Mouse (Mus musculus) forebrain, embryonic 16.5 days (tissue): ENCODE measurements around the gene Iqcn. TPM values are rescaled to one million over a fixed set of nuclear protein-coding genes. Genes with fewer than 3 reads are reported as not detected.

Source experiments
- ATAC-seq: fragments of 200-750 bp; cut with Nextera tagmentation; 2 replicates; pipeline ENCODE4 v1.8.0; 2017; ENCODE audit warnings: mild to moderate bottlenecking, moderate library complexity
- H3K27ac ChIP-seq: fragments of 300-500 bp; sonication (generic); 2 replicates; pipeline ENCODE4 v1.5.1; 2014; ENCODE audit warnings: low read length, control low read depth
- H3K27me3 ChIP-seq: fragments of 300-500 bp; sonication (generic); replicated peaks from 2 replicates; pipeline ENCODE4 v1.6.1; 2014; ENCODE audit warnings: low read length; ENCODE audit not compliant: control insufficient read depth, insufficient read depth
- H3K36me3 ChIP-seq: fragments of 300-500 bp; sonication (generic); 2 replicates; pipeline ENCODE4 v1.6.1; 2014; ENCODE audit not compliant: control insufficient read depth, insufficient read depth
- H3K4me1 ChIP-seq: fragments of 300-500 bp; sonication (generic); replicated peaks from 2 replicates; pipeline ENCODE4 v1.6.1; 2014; ENCODE audit warnings: low read length; ENCODE audit not compliant: control insufficient read depth, insufficient read depth
- H3K4me2 ChIP-seq: fragments of 300-500 bp; sonication (generic); 2 replicates; pipeline ENCODE4 v1.6.1; 2014; ENCODE audit warnings: mild to moderate bottlenecking, low read length, control low read depth
- H3K4me3 ChIP-seq: fragments of 300-500 bp; sonication (generic); replicated peaks from 2 replicates; pipeline ENCODE4 v1.5.1; 2014; ENCODE audit warnings: mild to moderate bottlenecking, low read length, control low read depth
- H3K9ac ChIP-seq: fragments of 300-500 bp; sonication (generic); replicated peaks from 2 replicates; pipeline ENCODE4 v1.6.1; 2014; ENCODE audit warnings: low read depth, low read length, control low read depth
- H3K9me3 ChIP-seq: fragments of 300-500 bp; sonication (generic); 2 replicates; pipeline ENCODE4 v1.6.1; 2016; ENCODE audit warnings: low read length; ENCODE audit not compliant: control insufficient read depth
- WGBS: fragments of 180-500 bp; shearing (Covaris S2); extraction: QIAGEN DNeasy Blood & Tissue Kit; methylation state at CpG from one replicate; pipeline ENCODE4 v1.1.7; 2014; 5-methylcytosine and 5-hydroxymethylcytosine counted together
- polyA plus RNA-seq: library from polyadenylated mRNA; unstranded; fragments of >200 nt; fragmentation: Nextera tagmentation; extraction: Ambion mirVana; gene quantifications from 2 replicates; pipeline ENCODE4 v1.2.1, GENCODE M21; 2015

Iqcn gene
- polyA plus RNA-seq, 1 experiment from 2014 or later: 0.14 TPM

DNA sequence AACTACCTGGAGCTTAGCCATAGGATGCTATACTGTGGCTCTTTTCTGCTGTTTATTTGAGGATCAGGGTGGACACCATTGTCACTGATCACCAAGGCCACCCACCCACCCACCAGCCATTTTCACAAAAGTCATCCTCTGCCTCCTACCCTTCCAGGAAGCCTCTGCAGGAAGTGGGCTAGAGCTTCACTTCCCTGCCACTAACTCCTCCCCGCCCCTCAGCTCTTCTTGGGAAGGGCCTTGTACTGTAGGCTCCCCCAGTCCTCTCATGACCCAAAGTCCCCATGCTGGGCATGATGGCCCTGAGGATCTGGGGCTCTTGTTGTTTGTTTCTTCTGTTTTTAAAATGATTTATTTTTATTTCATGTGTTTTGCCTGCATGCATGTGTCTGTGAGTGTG is 27.9 kb upstream of the Iqcn start:
- no peak overlapping the region for H3K9ac ChIP-seq
- no peaks in the 10 kb centered on the region for H3K9me3 ChIP-seq
- no peak overlapping the region for H3K4me3 ChIP-seq
- H3K27ac ChIP-seq: no peak overlapping the region
- H3K27me3 ChIP-seq: no peaks in the 10 kb centered on the region
- no peaks in the 10 kb centered on the region for H3K36me3 ChIP-seq
- H3K4me2 ChIP-seq: no peak overlapping the region
- no peak for ATAC-seq
- WGBS: 86% methylated on average over 1 of the region's 1 CpGs
- H3K4me1 ChIP-seq: peaks cover 19% of the 10 kb centered on the region

DNA sequence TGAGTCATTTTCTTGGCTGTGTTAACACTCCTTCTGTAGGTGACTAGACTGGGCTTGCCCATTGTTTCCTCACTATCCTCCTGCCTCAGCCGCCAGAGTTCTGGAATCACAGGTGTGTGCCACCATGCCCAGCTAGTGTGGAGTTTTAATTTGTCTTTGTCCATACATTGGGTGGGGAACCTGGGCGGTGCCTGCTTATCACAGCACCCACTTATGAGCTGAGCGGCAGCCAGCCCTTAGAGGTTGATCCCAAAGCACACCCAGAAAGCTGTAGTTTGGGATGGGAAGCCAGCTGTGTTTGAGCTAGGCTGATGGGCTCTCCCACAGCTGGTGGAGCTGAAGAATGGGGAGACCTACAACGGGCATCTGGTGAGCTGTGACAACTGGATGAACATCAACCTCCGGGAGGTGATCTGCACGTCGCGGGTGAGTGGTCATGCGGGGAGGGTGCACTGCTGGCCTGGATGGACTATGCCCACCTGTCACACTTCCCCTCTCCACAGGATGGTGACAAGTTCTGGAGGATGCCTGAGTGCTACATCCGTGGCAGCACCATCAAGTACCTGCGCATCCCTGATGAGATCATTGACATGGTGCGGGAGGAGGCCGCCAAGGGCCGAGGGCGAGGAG is 25.7 kb upstream of the Iqcn start:
- Histone ChIP-seq H3K4me2 (no peak overlapping the region), H3K9ac (no peak overlapping the region), H3K27ac (no peak overlapping the region), H3K4me1 (peaks cover 15% of the 10 kb centered on the region), H3K27me3 (no peaks in the 10 kb centered on the region), H3K9me3 (no peaks in the 10 kb centered on the region), H3K4me3 (no peak overlapping the region), H3K36me3 (no peaks in the 10 kb centered on the region)
- no peak for ATAC-seq
- 92% methylated on average over 15 of the region's 15 CpGs for WGBS

- Histone ChIP-seq H3K9ac (no peak overlapping the region), H3K9me3 (no peaks in the 10 kb centered on the region), H3K36me3 (no peaks in the 10 kb centered on the region), H3K4me1 (peaks cover 12% of the 10 kb centered on the region), H3K27ac (no peak overlapping the region), H3K4me3 (no peak overlapping the region), H3K27me3 (no peaks in the 10 kb centered on the region), H3K4me2 (no peak overlapping the region)
- no peak for ATAC-seq
Observed at GRCm38 (mm10) chr8:70678679-70679078, 24.6 kb upstream of the Iqcn start.

DNA sequence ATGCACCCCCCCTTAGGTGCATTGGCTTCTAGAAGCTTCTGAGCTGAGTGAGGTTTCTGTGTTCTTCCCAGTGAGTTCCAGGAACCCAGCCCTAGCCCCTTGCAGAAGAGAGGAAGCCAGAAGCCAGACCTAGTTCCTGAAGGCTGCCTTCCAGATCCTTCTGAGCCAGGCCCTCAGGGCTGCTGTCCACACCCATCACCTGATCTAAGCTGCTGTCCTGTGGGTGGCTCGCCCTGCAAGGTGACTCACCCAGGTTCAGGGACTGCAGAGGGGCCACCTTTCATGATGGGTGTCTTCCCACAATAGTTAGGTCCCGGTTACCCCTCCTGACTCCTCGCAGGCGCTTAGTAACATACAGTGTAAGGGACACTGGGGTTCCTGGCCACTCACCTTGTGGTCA is 23.9 kb upstream of the Iqcn start:
- Histone ChIP-seq H3K27ac (no peak overlapping the region), H3K9me3 (no peaks in the 10 kb centered on the region), H3K27me3 (no peaks in the 10 kb centered on the region), H3K4me1 (peaks cover 5% of the 10 kb centered on the region), H3K4me2 (no peak overlapping the region), H3K4me3 (no peak overlapping the region), H3K9ac (no peak overlapping the region), H3K36me3 (no peaks in the 10 kb centered on the region)
- ATAC-seq: no peak
- WGBS: 92% methylated on average over 4 of the region's 4 CpGs

GRCm38 (mm10) chr8:70680039-70680438 is 23.2 kb upstream of the Iqcn start:
- Histone ChIP-seq H3K9me3 (no peaks in the 10 kb centered on the region), H3K4me2 (no peak overlapping the region), H3K27ac (no peak overlapping the region), H3K27me3 (no peaks in the 10 kb centered on the region), H3K4me1 (no peaks in the 10 kb centered on the region), H3K9ac (no peak overlapping the region), H3K36me3 (no peaks in the 10 kb centered on the region), H3K4me3 (no peak overlapping the region)
- WGBS: 84% methylated on average over 3 of the region's 3 CpGs
- ATAC-seq: no peak

- H3K27me3 ChIP-seq: no peaks in the 10 kb centered on the region
- WGBS: 69% methylated on average over 3 of the region's 3 CpGs
- no peak overlapping the region for H3K27ac ChIP-seq
- H3K36me3 ChIP-seq: no peaks in the 10 kb centered on the region
- H3K9me3 ChIP-seq: no peaks in the 10 kb centered on the region
- H3K4me2 ChIP-seq: no peak overlapping the region
- no peak overlapping the region for H3K4me3 ChIP-seq
- no peak for ATAC-seq
- no peak overlapping the region for H3K9ac ChIP-seq
- H3K4me1 ChIP-seq: no peaks in the 10 kb centered on the region
Observed at GRCm38 (mm10) chr8:70681410-70681809, 21.8 kb upstream of the Iqcn start.

DNA sequence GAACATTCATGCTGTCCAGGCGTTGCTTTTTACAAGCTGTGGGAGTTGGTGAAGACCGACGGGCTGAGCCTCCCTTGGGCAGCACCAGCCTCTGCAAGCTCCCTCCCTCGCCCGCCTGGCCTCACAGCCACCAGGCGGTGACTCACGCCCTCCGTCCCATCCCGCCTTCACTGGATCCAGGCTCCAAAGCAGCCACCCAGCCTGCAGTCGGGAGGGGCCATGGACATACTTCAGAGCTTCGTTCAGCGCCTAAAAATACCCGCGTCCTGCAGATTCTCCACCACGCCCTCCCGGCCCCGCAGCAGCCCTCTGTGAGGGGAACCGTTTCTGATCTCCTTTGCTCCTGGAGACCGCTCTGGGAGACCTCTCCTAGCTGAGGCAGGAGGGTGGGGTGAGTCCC is 21.1 kb upstream of the Iqcn start:
- Histone ChIP-seq H3K4me3 (no peak overlapping the region), H3K36me3 (no peaks in the 10 kb centered on the region), H3K27me3 (no peaks in the 10 kb centered on the region), H3K4me1 (no peaks in the 10 kb centered on the region), H3K27ac (no peak overlapping the region), H3K4me2 (no peak overlapping the region), H3K9me3 (no peaks in the 10 kb centered on the region), H3K9ac (no peak overlapping the region; the same call in 1 of the 2 replicates)
- no peak for ATAC-seq
- WGBS: 12% methylated on average over 19 of the region's 19 CpGs

DNA sequence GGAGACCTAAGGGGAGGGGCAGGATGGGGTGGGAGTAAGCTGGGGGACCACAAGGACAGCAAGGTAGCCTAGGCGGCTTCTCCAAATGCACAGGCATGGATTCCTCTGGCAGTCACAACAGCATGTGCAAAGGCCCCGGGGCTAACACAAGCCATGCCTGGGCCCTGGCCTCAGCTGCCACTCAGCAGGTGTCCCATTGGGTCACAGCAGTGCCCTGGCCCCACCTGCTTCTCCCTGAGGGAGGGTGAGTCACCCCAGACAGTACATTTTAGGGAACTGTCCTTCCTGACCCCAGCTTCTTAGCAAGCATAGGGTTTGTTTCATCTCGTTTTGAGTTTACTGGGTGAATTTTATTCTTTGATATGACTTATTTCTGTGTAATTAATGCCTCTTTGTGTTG is 20.6 kb upstream of the Iqcn start:
- no peak overlapping the region for H3K4me2 ChIP-seq
- H3K36me3 ChIP-seq: no peaks in the 10 kb centered on the region
- H3K9ac ChIP-seq: no peak overlapping the region
- H3K4me3 ChIP-seq: no peak overlapping the region
- H3K9me3 ChIP-seq: no peaks in the 10 kb centered on the region
- WGBS: 57% methylated on average over 3 of the region's 3 CpGs
- no peaks in the 10 kb centered on the region for H3K27me3 ChIP-seq
- no peak overlapping the region for H3K27ac ChIP-seq
- ATAC-seq: no peak
- H3K4me1 ChIP-seq: no peaks in the 10 kb centered on the region

DNA sequence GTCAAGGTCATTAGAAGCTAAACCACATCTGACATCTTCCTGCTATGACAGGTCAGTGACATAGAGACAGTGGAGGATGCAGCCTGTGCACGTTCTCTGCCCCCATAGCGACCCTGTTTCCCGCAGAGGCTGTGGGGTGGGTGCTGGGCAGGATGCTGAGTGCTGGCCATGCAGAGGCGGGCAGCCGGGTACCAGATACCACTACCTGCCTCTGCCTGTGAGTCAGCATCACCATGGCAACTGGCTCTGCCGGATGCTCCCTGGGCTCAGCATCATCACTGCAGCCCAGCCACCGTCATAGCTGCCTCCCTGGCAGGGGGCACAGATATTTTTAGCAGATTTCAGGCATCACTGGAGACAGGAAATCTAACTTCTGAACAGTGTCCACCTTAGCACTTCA is 19.0 kb upstream of the Iqcn start:
- peak; percentile 21; the same call in 1 of the 2 replicates for ATAC-seq
- H3K27ac ChIP-seq: no peak overlapping the region

GRCm38 (mm10) chr8:70687576-70687975 is 15.7 kb upstream of the Iqcn start:
- Histone ChIP-seq H3K9me3 (no peaks in the 10 kb centered on the region), H3K4me2 (no peak overlapping the region), H3K27ac (no peak overlapping the region), H3K4me1 (peaks cover 17% of the 10 kb centered on the region), H3K27me3 (no peaks in the 10 kb centered on the region), H3K36me3 (no peaks in the 10 kb centered on the region), H3K4me3 (no peak overlapping the region), H3K9ac (no peak overlapping the region)
- ATAC-seq: no peak
- WGBS: 80% methylated on average over 8 of the region's 8 CpGs

More for the DNA sequence above, 19.0 kb upstream of the Iqcn start:
- Histone ChIP-seq H3K27me3 (no peaks in the 10 kb centered on the region), H3K4me2 (no peak overlapping the region), H3K4me3 (no peak overlapping the region), H3K4me1 (no peaks in the 10 kb centered on the region), H3K9ac (no peak overlapping the region), H3K9me3 (no peaks in the 10 kb centered on the region), H3K36me3 (no peaks in the 10 kb centered on the region)
- WGBS: 51% methylated on average over 7 of the region's 7 CpGs
